Mouse (Mus musculus) gastrocnemius, postnatal 25 days (tissue): ENCODE measurements at regions not wholly inside any gene's neighbourhood (a gene's known extent, or its start where the extent isn't known, plus 50 kb on each side); places are given as distances from the start of the nearest gene placed in this dataset.
A peak's percentile ranks its signal among the peaks of the same experiment; 100 is the strongest.

Experiments used
- DNase-seq: peaks from one replicate; pipeline ENCODE4 v3.0.0; 2022

GRCm38 (mm10) chr4:34226886-34227285, 176.9 kb upstream of the Spaca1 start:
- no peak for DNase-seq

- DNase-seq, result no peak
Measured at GRCm38 (mm10) chr4:34227611-34228010, 177.6 kb upstream of the Spaca1 start.

GRCm38 (mm10) chr4:34231270-34231669, 181.3 kb upstream of the Spaca1 start:
- DNase-seq, result peak; percentile 27

GRCm38 (mm10) chr4:34234204-34234603, 184.2 kb upstream of the Spaca1 start:
- no peak for DNase-seq

GRCm38 (mm10) chr4:34234645-34235044, 184.7 kb upstream of the Spaca1 start:
- no peak for DNase-seq

- DNase-seq, result no peak
Measured at GRCm38 (mm10) chr4:34237791-34238190, 187.8 kb upstream of the Spaca1 start.

- DNase-seq, result no peak
Measured at GRCm38 (mm10) chr4:34239624-34240023, 189.6 kb upstream of the Spaca1 start.

GRCm38 (mm10) chr4:34241060-34241571, 191.1 kb upstream of the Spaca1 start:
- no peak for DNase-seq

GRCm38 (mm10) chr4:34241673-34242072, 191.7 kb upstream of the Spaca1 start:
- no peak for DNase-seq

GRCm38 (mm10) chr4:34259444-34259843, 209.5 kb upstream of the Spaca1 start:
- no peak for DNase-seq

- DNase-seq, result no peak
Measured at GRCm38 (mm10) chr4:34260468-34260867, 210.5 kb upstream of the Spaca1 start.

GRCm38 (mm10) chr4:34261809-34262208, 211.8 kb upstream of the Spaca1 start:
- no peak for DNase-seq

GRCm38 (mm10) chr4:34264431-34264830, 214.4 kb upstream of the Spaca1 start:
- DNase-seq, result no peak

GRCm38 (mm10) chr4:34274316-34274715, 224.3 kb upstream of the Spaca1 start:
- no peak for DNase-seq

GRCm38 (mm10) chr4:34275372-34275771, 225.4 kb upstream of the Spaca1 start:
- no peak for DNase-seq

GRCm38 (mm10) chr4:34302504-34303108, 248.1 kb upstream of the Akirin2 start:
- no peak for DNase-seq

GRCm38 (mm10) chr4:34308921-34309563, 241.7 kb upstream of the Akirin2 start:
- DNase-seq, result no peak

GRCm38 (mm10) chr4:34310061-34310642, 240.6 kb upstream of the Akirin2 start:
- DNase-seq, result no peak

- DNase-seq, result no peak
Measured at GRCm38 (mm10) chr4:34315848-34316247, 234.9 kb upstream of the Akirin2 start.

GRCm38 (mm10) chr4:34322841-34323240, 227.9 kb upstream of the Akirin2 start:
- no peak for DNase-seq

GRCm38 (mm10) chr4:34328151-34328785, 222.5 kb upstream of the Akirin2 start:
- peak; percentile 45 for DNase-seq

GRCm38 (mm10) chr4:34336971-34337797, 213.6 kb upstream of the Akirin2 start:
- no peak for DNase-seq
